Mouse (Mus musculus) liver, embryonic 11.5 days (tissue): ENCODE results near the gene Fem1a. TPM values are rescaled to one million over a fixed set of nuclear protein-coding genes. Genes with fewer than 3 reads are reported as not detected.
"Not testable (repeated sequence)": the region's sequence is repeated elsewhere in the genome, so short reads cannot be mapped to it uniquely, and the experiment has no call there.

Experiments
- ATAC-seq: fragments of 200-750 bp; cut with Nextera tagmentation; replicated peaks from 2 replicates; pipeline ENCODE4 v1.8.0; 2017; ENCODE audit warnings: moderate number of reproducible peaks, mild to moderate bottlenecking, moderate TSS enrichment, moderate library complexity; ENCODE audit not compliant: low FRiP score
- DNase-seq: peaks from one replicate; pipeline ENCODE4 v3.0.0-alpha.2; 2017; ENCODE audit warnings: low spot score
- H3K27ac ChIP-seq: fragments of 300-500 bp; sonication (generic); 2 replicates; pipeline ENCODE4 v1.5.1; 2014; ENCODE audit warnings: mild to moderate bottlenecking, low read depth, low read length, control low read depth
- H3K27me3 ChIP-seq: fragments of 300-500 bp; sonication (generic); replicated peaks from 2 replicates; pipeline ENCODE4 v1.6.1; 2014; ENCODE audit warnings: low read length, mixed read lengths; ENCODE audit not compliant: control insufficient read depth, insufficient read depth
- H3K36me3 ChIP-seq: fragments of 300-500 bp; sonication (generic); 2 replicates; pipeline ENCODE4 v1.6.1; 2014; ENCODE audit warnings: mild to moderate bottlenecking, low read length, moderate library complexity, mixed read lengths; ENCODE audit not compliant: control insufficient read depth, insufficient read depth
- H3K4me1 ChIP-seq: fragments of 300-500 bp; sonication (generic); replicated peaks from 2 replicates; pipeline ENCODE4 v1.6.1; 2014; ENCODE audit warnings: low read length, mixed read lengths; ENCODE audit not compliant: control insufficient read depth, insufficient read depth
- H3K4me2 ChIP-seq: fragments of 300-500 bp; sonication (generic); 2 replicates; pipeline ENCODE4 v1.6.1; 2014; ENCODE audit warnings: mild to moderate bottlenecking, control low read depth, moderate library complexity
- H3K4me3 ChIP-seq: fragments of 300-500 bp; sonication (generic); 2 replicates; pipeline ENCODE4 v1.5.1; 2014; ENCODE audit warnings: low read depth, low read length, control low read depth
- H3K9ac ChIP-seq: fragments of 300-500 bp; sonication (generic); 2 replicates; pipeline ENCODE4 v1.6.1; 2014; ENCODE audit warnings: low read depth, low read length, control low read depth
- H3K9me3 ChIP-seq: fragments of 300-500 bp; sonication (generic); 2 replicates; pipeline ENCODE4 v1.6.1; 2016; ENCODE audit warnings: low read length, inconsistent platforms, mixed read lengths; ENCODE audit not compliant: control insufficient read depth
- WGBS: fragments of 180-500 bp; shearing (Covaris S2); extraction: QIAGEN DNeasy Blood & Tissue Kit; methylation state at CpG from one replicate; pipeline ENCODE4 v1.1.7; 2014; 5-methylcytosine and 5-hydroxymethylcytosine counted together
- polyA plus RNA-seq: library from polyadenylated mRNA; unstranded; fragments of >200 nt; fragmentation: Nextera tagmentation; extraction: Ambion mirVana; gene quantifications from 2 replicates; pipeline ENCODE4 v1.2.1, GENCODE M21; 2014

The Fem1a gene
- polyA plus RNA-seq, 1 experiment from 2014 or later = 15.0 TPM

GRCm38 (mm10) chr17:56241541-56242401, 14.8 kb upstream of the Fem1a start:
- Histone ChIP-seq H3K9ac (no peak overlapping the region), H3K9me3 (no peaks in the 10 kb centered on the region), H3K27me3 (peaks cover 10% of the 10 kb centered on the region), H3K27ac (no peak overlapping the region), H3K4me1 (no peaks in the 10 kb centered on the region), H3K4me2 (peak overlapping the region; percentile 28; the same call in 1 of the 2 replicates), H3K4me3 (no peak overlapping the region), H3K36me3 (no peaks in the 10 kb centered on the region)
- DNase-seq = peak; percentile 88
- no peak; the same call in 1 of the 2 replicates for ATAC-seq
- 2% methylated on average over 33 of the region's 33 CpGs for WGBS

DNA sequence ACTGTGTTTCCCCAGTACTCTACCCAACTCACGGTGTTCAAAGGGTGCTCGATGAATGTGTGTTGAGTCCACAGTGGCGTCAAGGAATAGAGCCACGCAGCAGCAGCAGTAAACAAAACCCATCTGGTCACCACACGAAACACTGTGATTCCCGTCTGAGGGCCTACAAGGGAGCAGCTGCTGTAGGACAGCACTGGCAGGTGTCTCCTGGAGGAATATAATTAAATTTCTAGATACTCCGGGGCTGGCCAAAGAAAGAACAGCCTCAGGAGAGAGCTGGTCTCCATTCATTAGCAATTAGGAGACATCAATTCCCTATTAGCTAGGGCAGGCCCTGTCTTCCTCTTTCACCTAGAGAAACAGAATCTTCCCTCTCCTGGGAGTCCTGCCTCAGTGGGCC, 11.0 kb upstream of the Fem1a start:
- 65% methylated on average over 7 of the region's 7 CpGs for WGBS
- Histone ChIP-seq H3K9me3 (no peaks in the 10 kb centered on the region), H3K27me3 (peaks cover 10% of the 10 kb centered on the region), H3K27ac (no peak overlapping the region), H3K9ac (no peak overlapping the region), H3K4me1 (no peaks in the 10 kb centered on the region), H3K36me3 (no peaks in the 10 kb centered on the region), H3K4me3 (no peak overlapping the region), H3K4me2 (no peak overlapping the region)
- no peak for ATAC-seq
- no peak for DNase-seq

DNA sequence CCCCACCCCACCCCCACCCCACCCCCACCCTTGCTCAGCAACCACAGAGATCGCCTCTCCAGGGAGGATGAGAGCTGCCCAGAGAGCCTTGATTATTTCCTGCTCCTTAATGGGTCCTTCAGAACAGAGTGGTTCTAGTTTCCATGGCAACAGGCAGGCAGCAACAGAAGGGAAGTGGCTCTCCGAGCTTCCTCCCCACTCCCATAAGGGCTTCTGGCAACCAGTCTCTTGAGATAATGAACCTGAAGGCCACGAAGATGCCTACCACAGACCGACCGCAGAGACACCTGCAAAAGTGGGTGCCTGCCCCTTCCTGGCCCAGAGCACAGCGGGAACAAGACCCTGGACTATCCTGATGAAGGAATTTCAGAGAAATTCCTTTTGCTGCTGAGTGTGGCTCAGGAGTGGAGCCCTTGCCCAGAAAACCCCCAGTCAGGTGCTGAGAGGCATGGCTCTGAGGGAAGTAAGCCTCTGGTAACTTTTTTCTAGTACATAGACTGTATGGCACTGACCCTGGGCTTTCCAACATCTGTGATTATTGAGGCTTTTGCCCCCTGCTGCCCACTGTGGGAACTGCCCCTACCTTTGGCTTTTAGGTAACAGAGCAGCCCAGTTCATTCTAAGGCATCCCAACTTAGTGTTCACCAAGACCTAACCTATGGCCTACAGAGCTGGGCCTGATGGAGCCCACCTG, 5.3 kb upstream of the Fem1a start:
- Histone ChIP-seq H3K36me3 (no peaks in the 10 kb centered on the region), H3K4me3 (no peak overlapping the region), H3K27me3 (no peaks in the 10 kb centered on the region), H3K4me2 (no peak overlapping the region), H3K27ac (no peak overlapping the region), H3K9ac (no peak overlapping the region), H3K4me1 (peaks cover 7% of the 10 kb centered on the region; the same call in 1 of the 2 replicates), H3K9me3 (no peaks in the 10 kb centered on the region)
- DNase-seq (peak; percentile 55), ATAC-seq (no peak)
- WGBS = 11% methylated on average over 6 of the region's 6 CpGs

GRCm38 (mm10) chr17:56254695-56255094, 1.9 kb upstream of the Fem1a start:
- H3K4me2 ChIP-seq = no peak overlapping the region
- peaks cover 29% of the 10 kb centered on the region for H3K4me1 ChIP-seq
- DNase-seq (no peak), ATAC-seq (no peak)
- H3K9me3 ChIP-seq = no peaks in the 10 kb centered on the region
- peak overlapping the region; percentile 25; the same call in 1 of the 2 replicates for H3K9ac ChIP-seq
- H3K4me3 ChIP-seq = no peak overlapping the region
- H3K27me3 ChIP-seq = no peaks in the 10 kb centered on the region
- H3K36me3 ChIP-seq = peaks cover 11% of the 10 kb centered on the region
- no peak overlapping the region for H3K27ac ChIP-seq
- 82% methylated on average over 4 of the region's 4 CpGs for WGBS

DNA sequence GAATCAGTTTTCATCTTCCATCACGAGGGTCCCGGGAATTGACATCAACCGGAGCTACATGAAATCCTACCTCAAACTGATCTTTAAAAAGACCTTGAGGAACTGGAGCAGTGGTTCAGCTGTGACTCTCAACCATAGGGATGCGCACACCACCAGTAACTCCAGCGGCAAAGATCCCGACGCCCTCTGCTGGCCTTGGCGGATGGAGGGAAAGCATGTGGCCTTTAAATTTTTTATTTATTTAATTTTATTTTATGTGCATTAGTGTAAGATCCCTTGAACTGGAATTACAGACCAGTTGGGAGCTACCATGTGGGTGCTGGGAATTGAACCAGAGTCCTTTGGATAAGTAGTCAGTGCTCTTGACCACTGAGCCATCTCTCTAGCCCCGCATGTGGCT, 1.2 kb upstream of the Fem1a start:
- WGBS = 18% methylated on average over 9 of the region's 9 CpGs
- H3K4me1 ChIP-seq = peaks cover 36% of the 10 kb centered on the region
- no peaks in the 10 kb centered on the region for H3K9me3 ChIP-seq
- no peak overlapping the region for H3K9ac ChIP-seq
- H3K4me3 ChIP-seq = peak overlapping the region; percentile 27
- DNase-seq (no peak), ATAC-seq (no peak)
- peak overlapping the region; percentile 56 for H3K4me2 ChIP-seq
- H3K27ac ChIP-seq = 0 out of 2 replicates have a peak overlapping the region, but pooled peaks have one; percentile 41
- H3K36me3 ChIP-seq = peaks cover 19% of the 10 kb centered on the region
- H3K27me3 ChIP-seq = no peaks in the 10 kb centered on the region

GRCm38 (mm10) chr17:56255863-56256238, 759 bp upstream of the Fem1a start:
- ATAC-seq (peak; percentile 89), DNase-seq (peak; percentile 95)
- H3K9me3 ChIP-seq = no peaks in the 10 kb centered on the region
- peak overlapping the region; percentile 93 for H3K27ac ChIP-seq
- H3K27me3 ChIP-seq = no peaks in the 10 kb centered on the region
- peak overlapping the region; percentile 79 for H3K4me3 ChIP-seq
- peaks cover 22% of the 10 kb centered on the region for H3K36me3 ChIP-seq
- peak overlapping the region; percentile 91 for H3K4me2 ChIP-seq
- peak overlapping the region; percentile 64 for H3K9ac ChIP-seq
- under 1% methylated on average over 32 of the region's 32 CpGs for WGBS
- H3K4me1 ChIP-seq = peaks cover 36% of the 10 kb centered on the region

GRCm38 (mm10) chr17:56257181-56257894, 728 bp downstream of the Fem1a start:
- peak overlapping the region; percentile 78 for H3K9ac ChIP-seq
- H3K4me1 ChIP-seq = peaks cover 33% of the 10 kb centered on the region
- H3K4me3 ChIP-seq = peak overlapping the region; percentile 79
- WGBS = 8% methylated on average over 54 of the region's 58 CpGs
- peak; percentile 36 for DNase-seq
- H3K4me2 ChIP-seq = peak overlapping the region; percentile 98
- 0 out of 2 replicates have a peak, but pooled peaks have one; percentile 2 for ATAC-seq
- H3K9me3 ChIP-seq = no peaks in the 10 kb centered on the region
- H3K27ac ChIP-seq = no peak overlapping the region
- no peaks in the 10 kb centered on the region for H3K27me3 ChIP-seq
- peaks cover 27% of the 10 kb centered on the region for H3K36me3 ChIP-seq

- not testable (repeated sequence) for H3K27me3 ChIP-seq, H3K9me3 ChIP-seq, H3K9ac ChIP-seq, H3K27ac ChIP-seq, ATAC-seq, DNase-seq
- peak overlapping the region; percentile 79 for H3K4me3 ChIP-seq
- peaks cover 33% of the 10 kb centered on the region for H3K4me1 ChIP-seq
- WGBS = 85% methylated on average over 19 of the region's 19 CpGs
- H3K4me2 ChIP-seq = peak overlapping the region; percentile 98
- H3K36me3 ChIP-seq = peaks cover 27% of the 10 kb centered on the region
Measured at GRCm38 (mm10) chr17:56258269-56258668, 1.7 kb downstream of the Fem1a start.
